Mouse (Mus musculus) midbrain, embryonic 11.5 days (tissue): ENCODE measurements at regions not wholly inside any gene's neighbourhood (a gene's known extent, or its start where the extent isn't known, plus 50 kb on each side); places are given as distances from the start of the nearest gene placed in this dataset.

ENCODE experiments used
- ATAC-seq: fragments of 200-750 bp; cut with Nextera tagmentation; 2 replicates; pipeline ENCODE4 v1.8.0; 2017; ENCODE audit warnings: moderate TSS enrichment, moderate library complexity; ENCODE audit not compliant: low FRiP score
- DNase-seq: peaks from one replicate; pipeline ENCODE4 v3.0.0; 2015; ENCODE audit warnings: low spot score; ENCODE audit errors: missing footprints
- H3K27ac ChIP-seq: fragments of 300-500 bp; sonication (generic); 2 replicates; pipeline ENCODE4 v1.5.1; 2014; ENCODE audit warnings: low read depth, low read length
- H3K27me3 ChIP-seq: fragments of 300-500 bp; sonication (generic); 2 replicates; pipeline ENCODE4 v1.6.1; 2014; ENCODE audit warnings: mild to moderate bottlenecking, low read length, moderate library complexity, mixed read lengths; ENCODE audit not compliant: control insufficient read depth, insufficient read depth
- H3K36me3 ChIP-seq: fragments of 300-500 bp; sonication (generic); 2 replicates; pipeline ENCODE4 v1.6.1; 2014; ENCODE audit warnings: mild to moderate bottlenecking, low read length, moderate library complexity, mixed read lengths; ENCODE audit not compliant: control insufficient read depth, insufficient read depth
- H3K4me1 ChIP-seq: fragments of 300-500 bp; sonication (generic); 2 replicates; pipeline ENCODE4 v1.6.1; 2014; ENCODE audit warnings: low read length; ENCODE audit not compliant: control insufficient read depth, insufficient read depth
- H3K4me2 ChIP-seq: fragments of 300-500 bp; sonication (generic); 2 replicates; pipeline ENCODE4 v1.6.1; 2014; ENCODE audit warnings: mild to moderate bottlenecking, moderate library complexity
- H3K4me3 ChIP-seq: fragments of 300-500 bp; sonication (generic); 2 replicates; pipeline ENCODE4 v1.5.1; 2014; ENCODE audit warnings: low read depth, low read length
- H3K9ac ChIP-seq: fragments of 300-500 bp; sonication (generic); 2 replicates; pipeline ENCODE4 v1.6.1; 2014; ENCODE audit warnings: low read length
- H3K9me3 ChIP-seq: fragments of 300-500 bp; sonication (generic); 2 replicates; pipeline ENCODE4 v1.6.1; 2016; ENCODE audit warnings: low read length; ENCODE audit not compliant: control insufficient read depth
- WGBS: fragments of 180-500 bp; shearing (Covaris S2); extraction: QIAGEN DNeasy Blood & Tissue Kit; methylation state at CpG from one replicate; pipeline ENCODE4 v1.1.7; 2014; 5-methylcytosine and 5-hydroxymethylcytosine counted together

- H3K27ac ChIP-seq: no peak overlapping the region
- no peaks in the 10 kb centered on the region for H3K9me3 ChIP-seq
- H3K36me3 ChIP-seq: no peaks in the 10 kb centered on the region
- H3K4me3 ChIP-seq: no peak overlapping the region
- H3K4me2 ChIP-seq: no peak overlapping the region
- no peak for DNase-seq
- no peak overlapping the region for H3K9ac ChIP-seq
- H3K4me1 ChIP-seq: no peaks in the 10 kb centered on the region
- ATAC-seq: no peak
- WGBS: 57% methylated on average over 6 of the region's 6 CpGs
- H3K27me3 ChIP-seq: no peaks in the 10 kb centered on the region
These were observed 234.5 kb upstream of the Gm15217 start for GRCm38 (mm10) chr14:46144707-46145106.

- Histone ChIP-seq H3K27ac (no peak overlapping the region), H3K4me1 (no peaks in the 10 kb centered on the region), H3K4me2 (no peak overlapping the region), H3K4me3 (no peak overlapping the region), H3K36me3 (no peaks in the 10 kb centered on the region), H3K9me3 (no peaks in the 10 kb centered on the region), H3K27me3 (no peaks in the 10 kb centered on the region), H3K9ac (no peak overlapping the region)
- ATAC-seq (no peak), DNase-seq (peak; percentile 82)
- 67% methylated on average over 7 of the region's 7 CpGs for WGBS
These were observed 233.6 kb upstream of the Gm15217 start for GRCm38 (mm10) chr14:46145584-46145983.

GRCm38 (mm10) chr14:46149073-46149661, 230.0 kb upstream of the Gm15217 start:
- WGBS: 86% methylated on average over 6 of the region's 6 CpGs
- no peak for ATAC-seq
- Histone ChIP-seq H3K4me2 (no peak overlapping the region), H3K9ac (no peak overlapping the region), H3K27me3 (no peaks in the 10 kb centered on the region), H3K4me3 (no peak overlapping the region), H3K27ac (no peak overlapping the region), H3K4me1 (no peaks in the 10 kb centered on the region), H3K36me3 (no peaks in the 10 kb centered on the region), H3K9me3 (no peaks in the 10 kb centered on the region)
- no peak for DNase-seq

DNA sequence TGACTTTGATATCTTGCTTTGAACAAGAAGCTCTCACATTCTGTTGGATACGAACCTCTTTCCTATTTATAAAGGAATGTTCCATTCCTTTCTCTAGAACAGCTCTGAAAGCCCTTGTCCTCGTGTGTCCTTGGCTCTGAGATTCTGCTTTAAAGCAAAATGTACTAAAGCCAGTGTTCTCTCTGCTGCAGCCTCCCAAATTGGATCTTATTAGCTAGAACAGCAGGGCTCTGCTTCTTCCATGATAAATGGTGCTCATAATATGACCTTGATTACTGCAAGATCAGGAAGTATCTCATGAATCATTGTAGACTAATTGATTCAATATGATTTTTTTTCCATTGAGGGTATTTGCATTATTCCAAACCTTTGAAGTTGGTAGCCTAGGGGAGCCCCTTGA, 220.5 kb upstream of the Gm15217 start:
- Histone ChIP-seq H3K27ac (no peak overlapping the region), H3K4me1 (no peaks in the 10 kb centered on the region), H3K4me2 (no peak overlapping the region), H3K36me3 (no peaks in the 10 kb centered on the region), H3K4me3 (no peak overlapping the region), H3K9ac (no peak overlapping the region), H3K27me3 (no peaks in the 10 kb centered on the region), H3K9me3 (no peaks in the 10 kb centered on the region)
- ATAC-seq (no peak), DNase-seq (no peak)
- WGBS: 77% methylated on average over 2 of the region's 2 CpGs

GRCm38 (mm10) chr14:46172181-46172874, 206.9 kb upstream of the Gm15217 start:
- Histone ChIP-seq H3K27me3 (no peaks in the 10 kb centered on the region), H3K4me3 (no peak overlapping the region), H3K27ac (no peak overlapping the region), H3K36me3 (no peaks in the 10 kb centered on the region), H3K4me2 (no peak overlapping the region), H3K9ac (no peak overlapping the region), H3K9me3 (no peaks in the 10 kb centered on the region), H3K4me1 (no peaks in the 10 kb centered on the region)
- DNase-seq (peak; percentile 79), ATAC-seq (no peak)
- 68% methylated on average over 9 of the region's 9 CpGs for WGBS

DNA sequence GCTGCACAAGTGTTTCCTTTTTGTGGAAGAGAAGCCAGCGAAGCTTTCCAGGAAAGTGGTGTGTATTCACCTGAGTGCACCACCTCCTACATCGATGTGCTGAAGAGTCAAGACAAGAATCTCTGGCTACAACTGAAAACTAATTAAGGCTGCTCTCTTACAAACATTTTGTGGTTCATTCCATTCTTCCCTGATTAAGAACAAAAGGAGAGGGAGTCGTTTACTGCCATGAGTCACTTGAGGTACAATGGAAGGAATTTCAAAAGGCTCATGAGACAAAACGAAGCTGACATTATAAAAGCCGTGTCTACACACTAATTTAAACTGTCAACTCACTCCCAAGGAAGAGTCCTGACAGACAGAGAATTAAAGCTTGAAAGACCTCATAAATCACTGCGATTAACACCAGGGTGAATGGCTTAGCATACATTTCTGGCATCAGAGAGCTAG, 206.3 kb upstream of the Gm15217 start:
- H3K36me3 ChIP-seq: no peaks in the 10 kb centered on the region
- H3K4me2 ChIP-seq: no peak overlapping the region
- peak; percentile 78 for DNase-seq
- no peaks in the 10 kb centered on the region for H3K27me3 ChIP-seq
- H3K4me3 ChIP-seq: no peak overlapping the region
- no peak overlapping the region for H3K27ac ChIP-seq
- WGBS: 32% methylated on average over 6 of the region's 6 CpGs
- no peak overlapping the region for H3K9ac ChIP-seq
- no peaks in the 10 kb centered on the region for H3K4me1 ChIP-seq
- no peak for ATAC-seq
- H3K9me3 ChIP-seq: no peaks in the 10 kb centered on the region

DNA sequence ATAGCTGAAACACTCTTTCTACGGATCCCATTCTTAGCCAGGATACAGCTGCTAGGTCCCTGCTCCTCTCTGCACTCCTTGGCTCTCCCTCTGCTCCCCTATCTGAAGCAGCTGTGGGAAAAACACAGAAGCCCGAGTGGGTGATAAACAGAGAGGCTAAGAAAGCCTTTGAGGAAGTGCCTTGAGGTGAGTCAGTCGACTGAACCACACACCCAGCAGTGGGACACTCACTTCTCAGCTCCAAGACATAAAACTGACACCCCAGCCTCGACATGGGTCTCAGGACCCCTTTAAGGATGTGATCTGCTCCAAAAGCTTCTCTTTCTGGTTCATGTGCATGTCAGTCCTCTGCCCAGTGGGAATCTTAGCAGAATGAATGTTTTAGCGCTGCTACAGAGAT, 204.8 kb upstream of the Gm15217 start:
- no peak for ATAC-seq
- Histone ChIP-seq H3K9me3 (no peaks in the 10 kb centered on the region), H3K4me1 (no peaks in the 10 kb centered on the region), H3K27me3 (no peaks in the 10 kb centered on the region), H3K36me3 (no peaks in the 10 kb centered on the region), H3K9ac (no peak overlapping the region), H3K4me2 (no peak overlapping the region), H3K27ac (no peak overlapping the region), H3K4me3 (no peak overlapping the region)
- no peak for DNase-seq
- 67% methylated on average over 5 of the region's 5 CpGs for WGBS

DNA sequence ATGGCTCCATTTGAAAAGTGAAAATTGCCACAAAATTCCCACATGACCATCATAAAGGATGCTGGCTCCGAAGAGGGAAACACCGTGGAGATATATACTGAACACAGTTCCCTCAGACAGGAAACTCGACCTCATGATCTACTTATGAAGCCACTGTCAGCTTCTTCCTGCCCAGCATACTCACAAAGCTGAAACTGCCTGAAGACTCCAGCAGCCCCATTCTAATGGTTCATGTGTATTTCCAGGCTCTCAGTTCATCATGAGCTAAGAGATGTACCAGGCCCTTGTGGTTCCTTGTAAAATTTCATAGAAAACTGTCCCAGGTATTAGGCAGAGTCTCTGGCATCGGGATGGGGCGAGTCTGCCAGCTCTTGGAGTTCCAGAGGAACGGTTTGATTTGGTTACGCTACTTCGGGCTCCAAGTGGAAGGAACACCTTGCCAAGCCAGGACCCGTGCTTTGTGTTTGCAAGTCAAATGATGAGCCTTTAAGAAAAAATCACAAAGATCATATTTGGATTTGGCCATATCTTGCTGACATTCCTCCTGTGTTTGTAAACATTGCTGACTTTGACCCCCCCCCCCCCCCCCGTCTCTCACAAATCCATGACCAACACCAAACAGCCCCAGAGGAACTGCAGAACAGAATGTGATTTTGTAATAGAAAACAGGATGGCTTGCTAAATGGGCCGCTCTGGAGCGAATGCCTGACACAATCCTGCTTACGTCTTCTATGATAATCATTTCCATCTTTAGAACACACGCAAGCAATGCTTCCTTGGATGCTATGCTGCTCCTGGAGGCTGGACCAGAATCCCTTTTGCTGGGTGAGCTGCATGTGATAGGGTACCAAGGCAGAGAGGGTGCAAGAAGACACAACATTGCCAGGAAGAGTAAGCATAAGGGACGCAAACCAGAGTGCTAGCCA, 203.7 kb upstream of the Gm15217 start:
- Histone ChIP-seq H3K27ac (no peak overlapping the region), H3K36me3 (no peaks in the 10 kb centered on the region), H3K9me3 (no peaks in the 10 kb centered on the region), H3K27me3 (no peaks in the 10 kb centered on the region), H3K4me3 (no peak overlapping the region), H3K4me1 (no peaks in the 10 kb centered on the region), H3K4me2 (no peak overlapping the region), H3K9ac (no peak overlapping the region)
- DNase-seq (peak; percentile 78), ATAC-seq (no peak)
- 92% methylated on average over 15 of the region's 15 CpGs for WGBS

DNA sequence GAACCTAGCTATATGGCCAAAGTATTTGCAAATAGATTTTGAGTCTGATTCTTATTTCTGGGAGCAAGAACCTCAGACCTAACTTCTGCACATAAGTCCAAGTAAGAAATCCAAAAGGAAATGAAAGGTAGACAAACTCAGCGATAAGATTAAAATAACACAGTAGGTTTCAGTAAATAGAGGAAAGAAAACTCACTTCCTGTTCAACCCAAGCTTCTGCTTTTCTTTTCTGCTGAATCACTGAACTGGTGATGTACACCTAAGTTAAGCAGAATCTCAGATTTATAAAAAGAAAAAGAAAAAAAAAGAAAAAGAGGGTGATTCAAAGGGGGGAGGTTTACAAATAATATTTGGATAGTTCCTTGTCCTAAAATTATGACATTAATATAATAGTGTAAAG, 200.2 kb upstream of the Gm15217 start:
- H3K4me3 ChIP-seq: no peak overlapping the region
- H3K4me1 ChIP-seq: no peaks in the 10 kb centered on the region
- no peaks in the 10 kb centered on the region for H3K36me3 ChIP-seq
- H3K9ac ChIP-seq: no peak overlapping the region
- WGBS: 85% methylated on average over 1 of the region's 1 CpGs
- no peaks in the 10 kb centered on the region for H3K27me3 ChIP-seq
- ATAC-seq (no peak), DNase-seq (no peak)
- no peak overlapping the region for H3K27ac ChIP-seq
- no peak overlapping the region for H3K4me2 ChIP-seq
- no peaks in the 10 kb centered on the region for H3K9me3 ChIP-seq
